Mouse (Mus musculus) limb, embryonic 13.5 days (tissue): ENCODE measurements at regions not wholly inside any gene's neighbourhood (a gene's known extent, or its start where the extent isn't known, plus 50 kb on each side); places are given as distances from the start of the nearest gene placed in this dataset.

Experiments used
- ATAC-seq: fragments of 200-750 bp; cut with Nextera tagmentation; 2 replicates; pipeline ENCODE4 v1.8.0; 2017; ENCODE audit warnings: low read depth, moderate number of reproducible peaks, moderate TSS enrichment; ENCODE audit not compliant: low FRiP score
- H3K27ac ChIP-seq: fragments of 300-500 bp; sonication (generic); 2 replicates; pipeline ENCODE4 v1.5.1; 2015; ENCODE audit warnings: inconsistent platforms, mild to moderate bottlenecking, moderate library complexity
- H3K27me3 ChIP-seq: fragments of 300-500 bp; sonication (generic); 2 replicates; pipeline ENCODE4 v1.6.1; 2015; ENCODE audit warnings: mild to moderate bottlenecking, inconsistent platforms
- H3K36me3 ChIP-seq: fragments of 300-500 bp; sonication (generic); 2 replicates; pipeline ENCODE4 v1.6.1; 2015; ENCODE audit warnings: inconsistent platforms, mild to moderate bottlenecking, moderate library complexity
- H3K4me1 ChIP-seq: fragments of 300-500 bp; sonication (generic); 2 replicates; pipeline ENCODE4 v1.6.1; 2015; ENCODE audit warnings: inconsistent platforms
- H3K4me2 ChIP-seq: fragments of 300-500 bp; sonication (generic); replicated peaks from 2 replicates; pipeline ENCODE4 v1.6.1; 2015; ENCODE audit warnings: inconsistent platforms, mild to moderate bottlenecking, moderate library complexity
- H3K4me3 ChIP-seq: fragments of 300-500 bp; sonication (generic); 2 replicates; pipeline ENCODE4 v1.5.1; 2015; ENCODE audit warnings: moderate library complexity, mild to moderate bottlenecking, inconsistent platforms
- H3K9ac ChIP-seq: fragments of 300-500 bp; sonication (generic); 2 replicates; pipeline ENCODE4 v1.6.1; 2015; ENCODE audit warnings: mild to moderate bottlenecking, inconsistent platforms
- H3K9me3 ChIP-seq: fragments of 300-500 bp; sonication (generic); 2 replicates; pipeline ENCODE4 v1.6.1; 2016; ENCODE audit warnings: inconsistent platforms
- WGBS: fragments of 180-500 bp; shearing (Covaris S2); methylation state at CpG from one replicate; pipeline ENCODE4 v1.1.7; 2015; 5-methylcytosine and 5-hydroxymethylcytosine counted together

- Histone ChIP-seq H3K27ac (no peak overlapping the region), H3K9ac (no peak overlapping the region), H3K27me3 (no peaks in the 10 kb centered on the region), H3K4me1 (no peaks in the 10 kb centered on the region), H3K4me2 (no peak overlapping the region), H3K36me3 (no peaks in the 10 kb centered on the region), H3K4me3 (no peak overlapping the region), H3K9me3 (no peaks in the 10 kb centered on the region)
- 76% methylated on average over 9 of the region's 9 CpGs for WGBS
- ATAC-seq = no peak
Measured at GRCm38 (mm10) chr2:109618341-109619058, 56.0 kb upstream of the Bdnf start.

DNA sequence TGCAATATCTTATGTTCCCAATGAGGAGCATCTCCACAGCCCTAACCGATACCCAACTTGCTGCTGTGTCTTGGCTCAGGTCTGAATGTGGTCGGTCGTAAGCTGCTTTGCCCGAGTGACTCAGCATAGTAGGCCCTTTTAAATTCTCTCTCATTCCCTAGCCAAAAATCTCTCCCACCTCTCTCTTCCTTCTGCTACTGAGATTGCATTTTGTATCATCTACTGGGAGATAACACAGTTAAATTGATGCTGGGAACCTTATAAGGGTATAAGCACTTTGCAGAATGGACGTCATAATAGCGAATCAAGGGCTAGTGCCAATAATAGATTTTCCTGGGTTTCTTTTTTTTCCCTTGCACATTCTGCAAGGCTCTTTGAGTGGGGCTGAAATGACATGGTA, 54.8 kb upstream of the Bdnf start:
- Histone ChIP-seq H3K4me3 (no peak overlapping the region), H3K4me2 (no peak overlapping the region), H3K9me3 (no peaks in the 10 kb centered on the region), H3K27me3 (no peaks in the 10 kb centered on the region), H3K4me1 (no peaks in the 10 kb centered on the region), H3K36me3 (no peaks in the 10 kb centered on the region), H3K27ac (no peak overlapping the region), H3K9ac (no peak overlapping the region)
- 92% methylated on average over 6 of the region's 6 CpGs for WGBS
- ATAC-seq = no peak

GRCm38 (mm10) chr2:109621595-109621994, 52.9 kb upstream of the Bdnf start:
- H3K4me3 ChIP-seq = no peak overlapping the region
- no peaks in the 10 kb centered on the region for H3K36me3 ChIP-seq
- WGBS = 71% methylated on average over 9 of the region's 9 CpGs
- no peak overlapping the region for H3K9ac ChIP-seq
- no peaks in the 10 kb centered on the region for H3K4me1 ChIP-seq
- no peaks in the 10 kb centered on the region for H3K9me3 ChIP-seq
- no peak for ATAC-seq
- H3K27ac ChIP-seq = no peak overlapping the region
- no peaks in the 10 kb centered on the region for H3K27me3 ChIP-seq
- no peak overlapping the region for H3K4me2 ChIP-seq
